Mouse (Mus musculus): ENCODE data around the gene Fbxo21. TPM values are rescaled to one million over a fixed set of nuclear protein-coding genes. Genes with fewer than 3 reads are reported as not detected.

The Fbxo21 gene
- polyA plus RNA-seq, 1 experiment: 5.8 TPM

DNA sequence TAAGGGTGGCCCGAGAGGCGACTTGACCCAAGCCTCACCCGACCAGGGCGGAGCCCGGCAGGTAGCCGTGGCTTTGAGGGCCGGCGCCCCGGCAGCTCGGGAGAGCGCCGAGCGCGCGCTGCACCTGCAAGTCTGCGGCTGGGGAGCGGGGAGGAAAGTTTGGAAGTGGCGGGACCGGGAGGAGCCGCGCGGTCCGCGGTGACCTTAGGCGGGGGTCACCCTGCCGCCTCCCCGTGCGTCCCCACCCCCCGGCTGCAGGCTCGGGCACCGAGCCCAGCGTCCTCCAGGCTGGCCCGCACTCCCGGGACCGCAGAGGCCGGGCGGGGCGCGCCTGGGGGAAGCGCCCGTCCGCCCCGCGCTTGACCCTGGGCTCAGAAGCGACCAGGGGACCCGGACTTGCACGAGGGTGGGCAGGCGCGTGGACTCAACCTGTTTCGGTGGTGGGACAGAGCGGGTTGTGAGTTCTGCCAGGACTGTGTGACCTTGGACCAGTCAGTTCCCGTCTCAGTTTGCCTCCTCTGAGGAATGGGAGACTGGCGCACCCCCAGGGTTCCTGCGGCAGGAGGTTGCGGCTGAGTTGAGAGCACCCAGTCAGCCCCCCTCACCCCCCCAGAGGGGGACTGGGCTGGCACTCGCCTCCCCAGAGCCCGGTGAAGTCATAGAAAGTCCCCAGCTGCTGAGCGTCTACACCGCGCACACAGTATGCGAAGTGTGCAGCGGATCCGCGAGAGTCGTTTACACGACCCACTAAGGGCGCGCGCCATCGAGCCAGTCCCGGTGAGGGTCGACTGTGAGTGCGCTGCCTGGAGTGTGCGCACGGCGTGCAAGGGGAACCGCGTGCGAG lies 51.9 kb downstream of the Fbxo21 start:
- H3K27ac ChIP-seq (ENCODE audit: control insufficient read depth, insufficient read depth, low read depth, low read length, poor library complexity): no peak overlapping the region
- H3K4me3 ChIP-seq (replicated peaks; ENCODE audit: control insufficient read depth, low read depth, low read length): peak overlapping the region; percentile 59
- H3K4me1 ChIP-seq (ENCODE audit: control insufficient read depth, insufficient read depth, low read length): peaks cover 3% of the 10 kb centered on the region
- TF ChIP-seq CTCF (IDR thresholded peaks at IDR 0.05; ENCODE audit: control insufficient read depth, insufficient read depth, low read length) (no peak), POLR2A (IDR thresholded peaks at IDR 0.05; ENCODE audit: borderline replicate concordance, control insufficient read depth, low read depth, low read length) (no peak; the same call in 1 of the 2 replicates)
- 2% methylated on average over 79 of the region's 79 CpGs for WGBS

DNA sequence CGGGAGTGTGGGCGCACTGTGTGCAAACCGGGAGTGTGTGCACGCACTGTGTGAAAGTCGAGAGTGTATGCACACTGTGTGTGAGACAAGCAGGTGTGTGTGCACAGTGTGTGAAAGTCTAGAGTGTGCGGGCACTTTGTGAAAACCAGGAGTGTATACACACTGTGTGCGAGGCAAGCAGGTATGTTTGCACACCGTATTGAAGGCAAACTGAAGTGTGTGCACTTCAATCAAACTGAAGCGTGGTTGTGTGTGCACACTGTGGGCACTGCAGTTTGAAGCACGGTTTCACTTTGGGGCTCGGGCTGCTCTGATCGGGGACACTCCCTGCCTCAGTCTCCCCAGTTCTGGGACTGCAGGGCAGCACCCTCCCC lies 52.5 kb downstream of the Fbxo21 start:
- 2% methylated on average over 12 of the region's 12 CpGs for WGBS
- H3K4me3 ChIP-seq (replicated peaks; ENCODE audit: control insufficient read depth, low read depth, low read length): peak overlapping the region; percentile 59
- H3K27ac ChIP-seq (ENCODE audit: control insufficient read depth, insufficient read depth, low read depth, low read length, poor library complexity): no peak overlapping the region
- H3K4me1 ChIP-seq (ENCODE audit: control insufficient read depth, insufficient read depth, low read length): peaks cover 3% of the 10 kb centered on the region
- no peak for TF ChIP-seq POLR2A (IDR thresholded peaks at IDR 0.05; ENCODE audit: borderline replicate concordance, control insufficient read depth, low read depth, low read length)
- TF ChIP-seq CTCF (IDR thresholded peaks at IDR 0.05; ENCODE audit: control insufficient read depth, insufficient read depth, low read length): no peak

DNA sequence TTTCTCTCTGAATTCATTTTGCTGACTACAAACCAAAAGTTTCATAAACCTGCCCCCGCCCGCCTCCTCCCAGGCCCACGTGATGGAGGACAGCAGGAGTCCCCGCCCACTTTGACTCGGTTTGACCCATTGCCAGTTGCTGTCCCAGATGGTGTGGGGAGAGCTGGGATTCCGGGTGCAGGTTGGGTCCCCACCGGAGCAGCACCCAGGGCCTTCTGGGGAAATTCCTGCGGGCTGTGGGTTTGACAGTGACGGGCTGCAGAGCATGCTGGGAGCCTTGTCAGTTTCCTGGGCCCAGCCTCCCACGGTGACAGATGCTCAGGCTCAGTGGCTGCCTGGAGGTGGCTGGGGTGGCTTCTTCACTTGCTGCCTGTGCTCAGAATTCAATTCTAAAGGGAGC lies 52.9 kb downstream of the Fbxo21 start:
- 1% methylated on average over 10 of the region's 10 CpGs for WGBS
- no peak overlapping the region for H3K27ac ChIP-seq (ENCODE audit: control insufficient read depth, insufficient read depth, low read depth, low read length, poor library complexity)
- peak overlapping the region; percentile 38 for H3K4me3 ChIP-seq (replicated peaks; ENCODE audit: control insufficient read depth, low read depth, low read length)
- H3K4me1 ChIP-seq (ENCODE audit: control insufficient read depth, insufficient read depth, low read length): peaks cover 3% of the 10 kb centered on the region
- TF ChIP-seq POLR2A (IDR thresholded peaks at IDR 0.05; ENCODE audit: borderline replicate concordance, control insufficient read depth, low read depth, low read length): no peak
- TF ChIP-seq CTCF (IDR thresholded peaks at IDR 0.05; ENCODE audit: control insufficient read depth, insufficient read depth, low read length): no peak

DNA sequence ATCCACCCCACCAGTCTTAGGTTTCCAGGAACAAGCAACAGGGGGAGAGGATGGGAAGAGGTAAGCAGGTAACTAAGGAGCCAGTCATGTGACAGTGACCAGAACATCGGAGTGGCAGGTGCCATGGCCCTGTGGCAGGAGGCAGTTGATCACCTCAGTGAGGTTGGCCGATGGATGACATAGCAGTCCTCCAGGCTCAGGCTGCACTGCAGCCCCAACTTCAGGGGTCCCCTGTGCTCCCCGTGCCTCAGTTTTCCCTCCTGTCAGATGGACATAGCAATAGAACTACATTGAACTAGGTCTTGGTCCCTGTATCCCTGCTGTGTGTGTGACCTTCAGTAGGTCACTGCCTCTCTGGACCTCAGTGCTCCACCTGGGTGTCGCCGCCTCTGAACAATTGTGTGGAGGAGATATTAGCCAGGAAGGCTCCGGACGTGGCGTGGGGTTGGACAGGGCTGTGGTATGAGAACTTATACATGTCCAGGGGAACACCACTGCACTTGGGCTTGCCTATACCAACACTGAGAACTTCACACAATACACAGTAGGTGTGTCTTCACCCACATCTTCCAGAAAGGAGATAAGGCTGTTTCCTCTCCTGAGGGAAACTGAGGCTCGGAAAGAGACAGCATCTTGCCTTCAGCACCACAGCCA lies 53.6 kb downstream of the Fbxo21 start:
- WGBS: 75% methylated on average over 9 of the region's 9 CpGs
- Histone ChIP-seq H3K4me3 (replicated peaks; ENCODE audit: control insufficient read depth, low read depth, low read length) (no peak overlapping the region), H3K27ac (ENCODE audit: control insufficient read depth, insufficient read depth, low read depth, low read length, poor library complexity) (no peak overlapping the region), H3K4me1 (ENCODE audit: control insufficient read depth, insufficient read depth, low read length) (peaks cover 3% of the 10 kb centered on the region)
- TF ChIP-seq POLR2A (IDR thresholded peaks at IDR 0.05; ENCODE audit: borderline replicate concordance, control insufficient read depth, low read depth, low read length): no peak
- TF ChIP-seq CTCF (IDR thresholded peaks at IDR 0.05; ENCODE audit: control insufficient read depth, insufficient read depth, low read length): no peak

DNA sequence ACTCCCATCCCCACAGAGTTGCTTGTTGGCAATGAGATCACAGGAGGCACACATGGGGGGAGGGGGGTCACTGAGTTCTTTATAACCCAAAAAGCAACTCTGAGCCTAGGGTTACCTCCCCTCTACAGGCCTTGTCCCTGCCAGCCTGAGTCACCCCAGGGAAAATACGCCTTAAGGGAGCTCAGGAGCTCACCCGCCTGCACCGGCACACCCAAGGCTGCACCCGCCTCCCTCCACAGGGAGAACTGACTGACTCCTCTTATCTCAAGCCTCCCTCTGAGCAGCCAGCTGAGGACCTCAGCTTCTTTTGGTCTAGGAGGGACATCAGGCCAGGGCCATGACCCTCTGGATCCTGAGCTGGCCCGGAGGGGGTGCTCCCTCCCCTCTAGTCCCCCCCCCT lies 54.5 kb downstream of the Fbxo21 start:
- Histone ChIP-seq H3K4me1 (ENCODE audit: control insufficient read depth, insufficient read depth, low read length) (peaks cover 3% of the 10 kb centered on the region), H3K4me3 (replicated peaks; ENCODE audit: control insufficient read depth, low read depth, low read length) (no peak overlapping the region), H3K27ac (ENCODE audit: control insufficient read depth, insufficient read depth, low read depth, low read length, poor library complexity) (no peak overlapping the region)
- WGBS: 56% methylated on average over 5 of the region's 5 CpGs
- TF ChIP-seq POLR2A (IDR thresholded peaks at IDR 0.05; ENCODE audit: borderline replicate concordance, control insufficient read depth, low read depth, low read length) (no peak), CTCF (IDR thresholded peaks at IDR 0.05; ENCODE audit: control insufficient read depth, insufficient read depth, low read length) (no peak)

DNA sequence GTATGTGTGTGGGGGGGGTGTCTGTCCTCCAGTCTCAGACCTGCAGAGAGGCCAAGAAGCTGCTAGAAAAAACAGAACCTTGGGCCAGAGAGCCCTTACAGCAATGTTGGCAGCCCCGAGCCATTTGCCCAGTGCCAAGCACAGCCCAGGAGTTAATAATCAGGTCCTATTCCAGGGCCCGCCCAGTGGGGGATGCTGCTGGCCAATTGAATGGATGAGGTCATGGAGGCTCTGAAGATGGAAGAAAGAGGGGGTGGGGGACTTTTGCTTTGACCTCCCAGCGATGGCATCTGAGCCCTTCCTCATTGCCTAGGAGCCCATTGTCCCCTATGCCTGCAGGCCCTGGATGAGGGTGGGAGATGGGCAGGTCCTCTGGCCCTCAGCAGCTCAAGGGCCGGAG lies 55.0 kb downstream of the Fbxo21 start:
- 79% methylated on average over 4 of the region's 4 CpGs for WGBS
- no peak overlapping the region for H3K4me3 ChIP-seq (replicated peaks; ENCODE audit: control insufficient read depth, low read depth, low read length)
- TF ChIP-seq CTCF (IDR thresholded peaks at IDR 0.05; ENCODE audit: control insufficient read depth, insufficient read depth, low read length): no peak
- no peak for TF ChIP-seq POLR2A (IDR thresholded peaks at IDR 0.05; ENCODE audit: borderline replicate concordance, control insufficient read depth, low read depth, low read length)
- H3K4me1 ChIP-seq (ENCODE audit: control insufficient read depth, insufficient read depth, low read length): peaks cover 3% of the 10 kb centered on the region
- H3K27ac ChIP-seq (ENCODE audit: control insufficient read depth, insufficient read depth, low read depth, low read length, poor library complexity): no peak overlapping the region

DNA sequence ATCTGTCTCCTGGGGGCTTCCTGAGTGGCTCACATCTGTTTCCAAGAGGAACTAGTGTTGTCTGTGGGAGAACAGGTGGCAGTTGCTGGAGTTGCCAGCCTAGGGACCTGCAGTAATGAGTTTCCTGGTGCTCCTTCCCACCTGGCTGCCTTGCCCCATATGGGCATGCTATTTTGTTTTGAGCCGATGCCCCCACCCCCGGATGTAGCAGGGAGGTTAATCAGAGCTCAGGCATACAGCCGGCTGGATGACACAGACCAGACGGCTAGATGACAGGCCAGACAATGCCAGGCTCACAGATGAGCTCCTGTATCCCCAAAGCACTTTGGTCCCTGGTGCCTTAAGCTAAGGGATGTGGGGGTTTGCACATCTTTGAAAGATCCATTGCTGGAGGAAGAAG lies 56.8 kb downstream of the Fbxo21 start:
- Histone ChIP-seq H3K4me3 (replicated peaks; ENCODE audit: control insufficient read depth, low read depth, low read length) (no peak overlapping the region), H3K27ac (ENCODE audit: control insufficient read depth, insufficient read depth, low read depth, low read length, poor library complexity) (no peak overlapping the region), H3K4me1 (ENCODE audit: control insufficient read depth, insufficient read depth, low read length) (peaks cover 3% of the 10 kb centered on the region)
- whole genome bisulfite sequencing: 27% methylated on average over 4 of the region's 4 CpGs
- TF ChIP-seq CTCF (IDR thresholded peaks at IDR 0.05; ENCODE audit: control insufficient read depth, insufficient read depth, low read length): no peak
- TF ChIP-seq POLR2A (IDR thresholded peaks at IDR 0.05; ENCODE audit: borderline replicate concordance, control insufficient read depth, low read depth, low read length): no peak

DNA sequence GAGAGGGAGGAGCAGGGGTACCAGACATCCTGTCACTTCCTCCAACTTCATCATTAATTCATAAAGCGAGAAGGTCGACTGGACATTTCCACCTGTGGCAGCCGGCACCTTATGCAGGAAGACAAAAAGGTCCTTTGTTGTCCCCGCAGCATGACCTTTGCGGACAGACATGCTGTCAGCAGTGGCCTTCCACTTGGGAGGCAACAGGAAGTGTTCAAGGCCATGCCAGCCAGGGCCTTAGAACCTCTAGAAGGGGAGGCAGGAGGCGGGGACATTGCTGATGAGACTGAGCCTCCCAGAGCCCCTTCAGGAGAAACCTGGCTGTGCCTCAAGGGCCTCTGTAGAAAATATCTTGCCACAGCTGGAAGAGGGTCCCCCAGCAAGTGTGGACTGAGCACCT lies 57.2 kb downstream of the Fbxo21 start:
- Histone ChIP-seq H3K4me1 (ENCODE audit: control insufficient read depth, insufficient read depth, low read length) (peaks cover 3% of the 10 kb centered on the region), H3K4me3 (replicated peaks; ENCODE audit: control insufficient read depth, low read depth, low read length) (no peak overlapping the region), H3K27ac (ENCODE audit: control insufficient read depth, insufficient read depth, low read depth, low read length, poor library complexity) (no peak overlapping the region)
- TF ChIP-seq POLR2A (IDR thresholded peaks at IDR 0.05; ENCODE audit: borderline replicate concordance, control insufficient read depth, low read depth, low read length) (no peak), CTCF (IDR thresholded peaks at IDR 0.05; ENCODE audit: control insufficient read depth, insufficient read depth, low read length) (no peak)
- 65% methylated on average over 6 of the region's 6 CpGs for WGBS
